Mouse (Mus musculus) forebrain, embryonic 12.5 days (tissue): Measurements from ENCODE around the gene Pde4d. TPM values are rescaled to one million over a fixed set of nuclear protein-coding genes. Genes with fewer than 3 reads are reported as not detected.

Source experiments
- ATAC-seq: fragments of 200-750 bp; cut with Nextera tagmentation; 2 replicates; pipeline ENCODE4 v1.8.0; 2017; ENCODE audit warnings: moderate TSS enrichment; ENCODE audit not compliant: low FRiP score
- H3K27ac ChIP-seq: fragments of 300-500 bp; sonication (generic); 2 replicates; pipeline ENCODE4 v1.5.1; 2016; ENCODE audit warnings: mild to moderate bottlenecking
- H3K27me3 ChIP-seq: fragments of 300-500 bp; sonication (generic); 2 replicates; pipeline ENCODE4 v1.6.1; 2016; ENCODE audit warnings: mild to moderate bottlenecking
- H3K36me3 ChIP-seq: fragments of 300-500 bp; sonication (generic); replicated peaks from 2 replicates; pipeline ENCODE4 v1.6.1; 2016; ENCODE audit warnings: mild to moderate bottlenecking
- H3K4me1 ChIP-seq: fragments of 300-500 bp; sonication (generic); 2 replicates; pipeline ENCODE4 v1.6.1; 2016
- H3K4me2 ChIP-seq: fragments of 300-500 bp; sonication (generic); 2 replicates; pipeline ENCODE4 v1.6.1; 2016; ENCODE audit warnings: mild to moderate bottlenecking, moderate library complexity
- H3K4me3 ChIP-seq: fragments of 300-500 bp; sonication (generic); replicated peaks from 2 replicates; pipeline ENCODE4 v1.5.1; 2016; ENCODE audit warnings: mild to moderate bottlenecking
- H3K9ac ChIP-seq: fragments of 300-500 bp; sonication (generic); 2 replicates; pipeline ENCODE4 v1.6.1; 2016; ENCODE audit warnings: mild to moderate bottlenecking
- H3K9me3 ChIP-seq: fragments of 300-500 bp; sonication (generic); 2 replicates; pipeline ENCODE4 v1.6.1; 2016
- WGBS: fragments of 180-500 bp; shearing (Covaris S2); methylation state at CpG from one replicate; pipeline ENCODE4 v1.1.7; 2016; 5-methylcytosine and 5-hydroxymethylcytosine counted together
- polyA plus RNA-seq: library from polyadenylated mRNA; unstranded; fragments of >200 nt; fragmentation: Nextera tagmentation; extraction: Ambion mirVana; gene quantifications from 2 replicates; pipeline ENCODE4 v1.2.1, GENCODE M21; 2016

Gene Pde4d
- polyA plus RNA-seq, 1 experiment from 2014 or later, result 15.0 TPM

DNA sequence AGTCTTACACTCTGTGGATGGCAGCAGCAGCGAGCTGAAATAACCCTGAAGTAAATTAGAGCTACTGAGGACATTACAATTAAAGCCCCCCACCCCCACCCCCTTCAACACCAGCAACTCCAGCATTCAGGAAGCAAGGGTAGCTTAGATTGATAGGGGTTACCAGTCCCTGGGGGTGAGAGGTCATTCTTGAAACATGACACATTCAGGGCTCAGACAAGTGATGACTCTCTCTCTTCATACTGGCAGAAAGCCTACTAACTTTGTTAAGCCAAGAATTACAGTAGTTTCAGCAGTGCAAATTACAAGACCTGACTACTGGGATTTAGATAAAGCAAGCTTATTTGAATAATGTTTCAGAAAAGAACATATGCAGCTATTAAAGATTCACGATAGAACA, 455.4 kb downstream of the Pde4d start:
- H3K4me3 ChIP-seq, result no peak overlapping the region
- ATAC-seq, result no peak

DNA sequence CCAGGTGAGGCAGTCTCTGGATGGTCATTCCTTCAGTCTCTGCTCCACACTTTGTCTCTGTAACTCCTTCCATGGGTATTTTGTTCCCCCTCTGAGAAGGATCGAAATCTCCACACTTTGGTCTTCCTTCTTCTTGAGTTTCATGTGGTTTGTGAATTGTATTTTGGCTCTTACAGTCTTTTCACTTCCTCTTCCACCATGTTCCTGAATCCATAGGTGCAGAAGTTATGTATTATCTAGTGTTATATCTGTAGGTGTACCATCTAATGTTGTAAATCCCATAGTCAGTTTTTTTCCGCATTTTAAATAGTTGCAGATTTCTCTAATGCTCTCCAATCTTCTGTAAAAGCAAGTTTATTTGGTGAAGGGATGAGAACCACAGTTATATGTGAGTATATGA, 459.4 kb downstream of the Pde4d start:
- Histone ChIP-seq H3K9me3 (no peaks in the 10 kb centered on the region), H3K4me1 (no peaks in the 10 kb centered on the region), H3K4me2 (no peak overlapping the region), H3K27me3 (no peaks in the 10 kb centered on the region), H3K4me3 (no peak overlapping the region), H3K36me3 (no peaks in the 10 kb centered on the region), H3K9ac (no peak overlapping the region), H3K27ac (no peak overlapping the region)
- 86% methylated on average over 2 of the region's 2 CpGs for WGBS
- no peak for ATAC-seq

More for the DNA sequence above, 455.4 kb downstream of the Pde4d start:
- Histone ChIP-seq H3K4me1 (no peaks in the 10 kb centered on the region), H3K27ac (no peak overlapping the region), H3K27me3 (no peaks in the 10 kb centered on the region), H3K9me3 (no peaks in the 10 kb centered on the region), H3K36me3 (no peaks in the 10 kb centered on the region), H3K9ac (no peak overlapping the region), H3K4me2 (no peak overlapping the region)
- WGBS, result 62% methylated on average over 2 of the region's 2 CpGs

DNA sequence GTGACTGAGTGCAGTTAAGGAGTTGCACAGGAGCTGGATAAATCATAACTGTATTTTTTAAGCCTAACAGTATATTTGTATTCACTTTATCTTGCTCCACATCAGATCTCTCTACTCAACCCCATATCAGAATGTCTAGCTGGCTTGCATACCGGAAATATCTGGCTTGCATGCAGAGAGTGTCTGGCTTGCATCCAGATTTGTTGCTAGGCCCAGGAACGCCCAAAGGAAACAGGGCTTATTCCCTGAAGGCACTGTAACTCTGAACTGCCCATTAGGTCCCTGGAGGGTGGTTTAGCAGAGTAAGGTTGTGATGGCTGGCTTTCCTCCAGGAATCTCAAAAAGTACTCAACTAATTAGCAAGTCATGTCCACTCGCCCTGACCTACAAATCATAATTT, 464.9 kb downstream of the Pde4d start:
- no peak overlapping the region for H3K4me2 ChIP-seq
- H3K27me3 ChIP-seq, result no peaks in the 10 kb centered on the region
- no peak overlapping the region for H3K9ac ChIP-seq
- H3K4me3 ChIP-seq, result no peak overlapping the region
- no peak overlapping the region for H3K27ac ChIP-seq
- no peaks in the 10 kb centered on the region for H3K4me1 ChIP-seq
- WGBS, result 89% methylated on average over 3 of the region's 3 CpGs
- no peak for ATAC-seq
- no peaks in the 10 kb centered on the region for H3K36me3 ChIP-seq
- no peaks in the 10 kb centered on the region for H3K9me3 ChIP-seq

DNA sequence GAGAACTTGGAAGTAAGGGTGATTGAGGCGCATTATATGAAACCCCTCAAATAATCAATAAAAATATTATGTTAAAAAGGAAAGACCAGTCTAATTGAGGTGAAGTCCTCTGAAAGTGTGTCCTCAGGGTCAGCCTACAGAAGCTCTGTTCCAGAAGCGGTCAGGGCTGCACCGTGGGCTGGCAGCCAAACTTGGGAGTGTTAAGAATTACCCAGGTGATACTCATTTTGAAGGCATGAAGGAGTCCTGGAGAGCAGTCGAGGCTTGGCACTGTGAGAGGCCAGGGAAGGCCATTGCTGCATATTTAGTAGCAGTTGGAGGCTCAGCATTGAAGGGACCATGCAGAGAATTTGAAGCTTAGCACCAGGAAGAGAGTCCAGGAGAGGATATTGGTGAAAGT, 471.4 kb downstream of the Pde4d start:
- Histone ChIP-seq H3K4me2 (no peak overlapping the region), H3K9me3 (no peaks in the 10 kb centered on the region)
- 81% methylated on average over 4 of the region's 4 CpGs for WGBS

DNA sequence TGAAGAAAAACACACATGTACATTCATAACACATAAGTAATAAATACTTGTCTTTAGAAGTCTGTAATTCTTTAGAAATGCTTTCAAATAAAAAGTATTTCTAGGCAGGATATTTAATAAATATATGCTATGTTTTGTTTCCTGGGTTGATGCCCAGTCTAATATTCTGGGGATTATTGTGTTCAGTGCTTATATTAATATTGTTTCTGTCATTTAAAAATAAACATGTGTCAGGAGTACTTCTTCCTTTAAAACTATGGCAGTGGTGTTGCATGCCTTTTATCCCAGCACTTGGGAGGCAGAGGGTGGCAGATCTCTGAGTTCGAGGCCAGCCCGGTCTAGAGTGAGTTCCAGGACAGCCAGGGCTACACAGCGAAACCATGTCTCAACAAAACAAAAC, 485.1 kb downstream of the Pde4d start:
- no peak for ATAC-seq
- no peaks in the 10 kb centered on the region for H3K27me3 ChIP-seq
- H3K4me1 ChIP-seq, result no peaks in the 10 kb centered on the region
- H3K4me3 ChIP-seq, result no peak overlapping the region
- no peaks in the 10 kb centered on the region for H3K9me3 ChIP-seq
- H3K27ac ChIP-seq, result no peak overlapping the region
- 95% methylated on average over 3 of the region's 3 CpGs for WGBS
- no peak overlapping the region for H3K4me2 ChIP-seq
- no peak overlapping the region for H3K9ac ChIP-seq
- H3K36me3 ChIP-seq, result no peaks in the 10 kb centered on the region

More for the DNA sequence above, 471.4 kb downstream of the Pde4d start:
- H3K4me3 ChIP-seq, result no peak overlapping the region
- no peaks in the 10 kb centered on the region for H3K36me3 ChIP-seq
- H3K9ac ChIP-seq, result no peak overlapping the region
- no peak overlapping the region for H3K27ac ChIP-seq
- no peaks in the 10 kb centered on the region for H3K27me3 ChIP-seq
- ATAC-seq, result no peak
- no peaks in the 10 kb centered on the region for H3K4me1 ChIP-seq

DNA sequence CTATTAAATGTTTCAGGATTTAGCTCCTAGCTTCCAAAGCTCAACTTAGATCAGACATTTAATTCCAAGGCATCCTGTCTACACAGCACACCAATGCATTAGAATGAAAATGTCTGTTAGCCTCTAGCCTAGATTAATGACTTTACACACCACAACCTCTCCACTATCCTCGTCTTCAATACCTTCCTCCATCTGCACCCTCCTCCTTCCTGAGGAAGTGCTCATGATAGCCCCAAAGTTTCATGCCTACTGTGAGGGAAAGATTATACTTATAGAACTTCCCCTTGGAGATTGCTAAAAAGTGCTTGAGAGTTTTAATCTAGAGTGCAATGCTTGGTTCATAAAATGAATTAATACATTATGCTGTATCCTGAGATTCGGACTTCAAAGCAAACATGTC, 487.5 kb downstream of the Pde4d start:
- Histone ChIP-seq H3K4me1 (no peaks in the 10 kb centered on the region), H3K4me3 (no peak overlapping the region), H3K36me3 (no peaks in the 10 kb centered on the region), H3K9me3 (no peaks in the 10 kb centered on the region), H3K9ac (no peak overlapping the region), H3K27me3 (no peaks in the 10 kb centered on the region), H3K4me2 (no peak overlapping the region), H3K27ac (no peak overlapping the region)
- no peak for ATAC-seq
- WGBS, result 85% methylated on average over 2 of the region's 2 CpGs

DNA sequence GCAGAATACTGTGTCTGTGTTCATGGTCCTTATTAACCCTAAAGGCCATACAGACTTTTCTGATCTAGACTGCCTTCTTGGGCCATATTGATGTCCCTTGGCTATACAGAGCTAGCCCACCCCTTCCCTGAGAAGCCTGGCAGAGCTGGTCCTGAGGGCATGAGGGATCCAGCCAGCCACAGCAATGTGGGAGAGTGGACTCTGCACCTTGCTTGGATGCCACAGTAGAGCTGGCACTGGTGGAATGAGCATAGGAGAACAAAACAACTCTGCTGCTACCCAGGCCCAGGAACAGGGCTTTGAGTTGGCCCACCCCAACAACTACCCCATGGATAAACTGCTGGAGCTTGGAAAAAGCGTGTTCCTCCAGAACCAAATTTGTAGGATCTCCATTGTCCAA, 503.2 kb downstream of the Pde4d start:
- H3K27me3 ChIP-seq, result no peaks in the 10 kb centered on the region
- H3K36me3 ChIP-seq, result no peaks in the 10 kb centered on the region
- 78% methylated on average over 1 of the region's 1 CpGs for WGBS
- H3K4me2 ChIP-seq, result no peak overlapping the region
- no peak overlapping the region for H3K4me3 ChIP-seq
- ATAC-seq, result no peak
- no peaks in the 10 kb centered on the region for H3K4me1 ChIP-seq
- H3K9ac ChIP-seq, result no peak overlapping the region
- no peaks in the 10 kb centered on the region for H3K9me3 ChIP-seq
- H3K27ac ChIP-seq, result no peak overlapping the region

DNA sequence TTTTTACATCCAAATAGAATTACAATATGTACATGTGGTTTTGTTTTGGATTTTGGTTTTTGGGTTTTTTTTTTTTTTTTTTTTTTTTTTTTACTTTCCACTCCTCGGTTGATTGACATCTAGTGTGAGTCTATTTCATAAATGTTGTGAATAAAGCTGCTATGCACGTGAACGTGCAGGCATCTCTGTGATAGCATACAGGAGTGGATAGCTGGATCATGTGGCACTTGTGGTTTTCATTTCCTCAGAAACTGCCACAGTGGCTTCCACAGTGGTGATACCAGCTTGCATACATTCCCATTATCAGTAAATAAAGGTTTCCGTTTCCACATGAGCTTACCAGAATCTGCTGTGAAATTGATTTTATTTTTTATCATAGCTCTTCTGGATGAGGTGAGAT, 506.3 kb downstream of the Pde4d start:
- Histone ChIP-seq H3K9ac (no peak overlapping the region), H3K4me1 (no peaks in the 10 kb centered on the region), H3K4me3 (no peak overlapping the region), H3K27ac (no peak overlapping the region), H3K4me2 (no peak overlapping the region), H3K36me3 (no peaks in the 10 kb centered on the region), H3K27me3 (no peaks in the 10 kb centered on the region), H3K9me3 (no peaks in the 10 kb centered on the region)
- ATAC-seq, result no peak
- WGBS, result 82% methylated on average over 4 of the region's 4 CpGs

DNA sequence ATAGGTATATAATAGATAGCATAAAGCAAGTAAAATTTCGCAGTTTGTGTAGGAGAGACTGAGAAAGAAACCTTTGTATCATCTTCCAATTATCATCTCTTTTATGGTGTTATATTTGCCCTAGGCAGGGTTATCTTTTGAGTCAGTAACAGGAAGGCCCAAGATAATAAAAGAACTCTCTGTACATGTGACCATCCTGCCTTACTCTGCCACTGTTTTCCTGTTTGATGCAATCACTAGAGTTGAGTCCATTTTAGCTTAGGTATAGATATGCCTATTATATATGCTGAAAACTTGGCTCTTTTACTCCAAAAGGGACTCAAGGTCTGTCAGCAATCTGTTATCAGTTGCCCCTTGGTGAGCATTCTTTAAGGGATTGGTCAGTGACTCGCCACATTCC, 514.3 kb downstream of the Pde4d start:
- no peaks in the 10 kb centered on the region for H3K4me1 ChIP-seq
- H3K9me3 ChIP-seq, result no peaks in the 10 kb centered on the region
- H3K36me3 ChIP-seq, result no peaks in the 10 kb centered on the region
- H3K9ac ChIP-seq, result no peak overlapping the region
- H3K4me2 ChIP-seq, result no peak overlapping the region
- no peak overlapping the region for H3K27ac ChIP-seq
- H3K27me3 ChIP-seq, result no peaks in the 10 kb centered on the region
- 81% methylated on average over 2 of the region's 2 CpGs for WGBS
- no peak overlapping the region for H3K4me3 ChIP-seq
- ATAC-seq, result no peak

DNA sequence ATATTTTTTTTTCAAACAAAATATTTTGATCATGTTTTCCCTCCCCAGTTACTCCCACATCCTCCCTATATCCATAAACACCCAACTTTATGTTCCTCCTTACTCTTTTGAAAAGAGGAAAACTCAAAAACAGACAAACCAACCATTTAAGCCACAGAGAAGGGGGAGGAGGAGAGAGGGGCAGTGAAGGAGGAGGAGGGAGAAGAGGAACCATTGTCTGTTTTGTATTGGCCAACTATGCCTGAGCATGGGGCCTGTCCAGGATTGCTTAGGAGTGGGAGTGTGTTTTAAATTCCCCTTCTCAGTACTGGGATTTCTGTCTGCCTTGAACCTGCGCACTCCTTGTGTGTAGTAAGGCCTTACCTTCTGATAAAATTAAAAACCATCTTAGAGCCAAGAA, 531.4 kb downstream of the Pde4d start:
- 95% methylated on average over 1 of the region's 1 CpGs for WGBS
- H3K4me3 ChIP-seq, result no peak overlapping the region
- no peaks in the 10 kb centered on the region for H3K36me3 ChIP-seq
- H3K9me3 ChIP-seq, result no peaks in the 10 kb centered on the region
- no peak overlapping the region for H3K9ac ChIP-seq
- no peaks in the 10 kb centered on the region for H3K27me3 ChIP-seq
- H3K4me2 ChIP-seq, result no peak overlapping the region
- no peaks in the 10 kb centered on the region for H3K4me1 ChIP-seq
- H3K27ac ChIP-seq, result no peak overlapping the region
- no peak for ATAC-seq

DNA sequence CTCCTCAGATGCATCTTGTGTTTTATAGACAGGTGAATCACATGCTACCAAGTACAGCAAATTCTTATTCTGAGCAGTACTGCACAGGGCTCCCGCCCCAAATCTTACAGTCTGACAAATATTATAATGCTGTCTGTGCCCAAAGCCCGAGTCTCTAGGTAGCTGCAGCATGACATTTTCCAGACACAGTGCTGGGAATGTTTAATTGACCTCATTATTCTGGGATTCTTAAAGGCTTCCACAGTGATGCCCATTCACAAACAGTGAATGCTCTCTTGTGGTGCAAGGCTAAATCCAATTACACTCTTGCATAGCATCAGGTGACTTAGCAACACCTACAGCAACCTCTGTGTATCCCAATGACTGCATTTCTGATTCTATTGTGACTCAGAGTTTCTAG, 549.0 kb downstream of the Pde4d start:
- WGBS, result 42% methylated on average over 2 of the region's 2 CpGs

DNA sequence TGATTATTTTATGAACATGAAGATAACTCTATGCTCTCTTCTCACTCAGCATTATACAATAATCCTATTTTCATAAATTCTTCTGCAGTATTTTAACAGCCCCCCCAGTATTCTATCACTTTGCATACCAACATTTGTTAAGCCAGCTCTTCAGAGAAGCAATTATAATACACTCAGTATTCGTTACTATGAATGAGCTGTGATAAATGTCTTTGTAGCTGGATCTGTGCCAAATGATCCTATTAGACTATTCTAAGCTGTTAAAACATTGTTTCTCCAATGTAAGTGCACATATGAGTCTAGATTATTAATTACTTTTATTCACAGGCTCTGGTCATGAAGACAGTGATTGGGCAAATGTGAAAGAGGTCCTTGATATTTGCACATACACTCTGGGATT, 575.0 kb downstream of the Pde4d start:
- no peak for ATAC-seq

More for the DNA sequence above, 549.0 kb downstream of the Pde4d start:
- Histone ChIP-seq H3K9me3 (no peaks in the 10 kb centered on the region), H3K36me3 (no peaks in the 10 kb centered on the region), H3K27me3 (no peaks in the 10 kb centered on the region), H3K4me1 (peaks cover 6% of the 10 kb centered on the region; the same call in 1 of the 2 replicates), H3K4me3 (no peak overlapping the region), H3K9ac (no peak overlapping the region), H3K27ac (no peak overlapping the region), H3K4me2 (no peak overlapping the region)
- peak; percentile 41; the same call in 1 of the 2 replicates for ATAC-seq

DNA sequence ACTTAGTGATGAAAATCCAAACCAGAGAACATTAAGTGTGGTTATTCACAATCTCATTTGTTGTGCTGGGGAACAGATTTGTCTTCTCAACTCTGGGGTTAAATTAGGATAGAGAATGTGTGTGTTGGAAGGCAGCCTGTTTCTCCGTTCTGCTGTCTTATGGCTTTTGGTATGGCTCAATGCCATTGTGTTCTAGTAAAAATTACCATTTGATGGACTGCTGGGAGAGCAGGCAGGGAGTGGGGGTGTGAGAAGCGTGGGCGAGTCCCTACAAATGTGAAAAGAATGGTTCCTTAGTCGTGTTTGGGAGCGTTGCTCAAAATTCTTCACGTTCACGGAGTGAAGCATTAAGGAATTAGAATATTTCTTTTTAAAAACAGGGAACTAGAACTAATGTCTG, 597.4 kb downstream of the Pde4d start:
- Histone ChIP-seq H3K36me3 (no peaks in the 10 kb centered on the region), H3K4me1 (no peaks in the 10 kb centered on the region), H3K4me3 (no peak overlapping the region), H3K4me2 (no peak overlapping the region), H3K9ac (no peak overlapping the region), H3K27me3 (no peaks in the 10 kb centered on the region), H3K27ac (no peak overlapping the region), H3K9me3 (no peaks in the 10 kb centered on the region)
- WGBS, result 76% methylated on average over 7 of the region's 7 CpGs
- ATAC-seq, result no peak

More for the DNA sequence above, 575.0 kb downstream of the Pde4d start:
- Histone ChIP-seq H3K27ac (no peak overlapping the region), H3K9me3 (no peaks in the 10 kb centered on the region), H3K4me2 (no peak overlapping the region), H3K4me3 (no peak overlapping the region), H3K9ac (no peak overlapping the region), H3K36me3 (no peaks in the 10 kb centered on the region), H3K4me1 (no peaks in the 10 kb centered on the region), H3K27me3 (no peaks in the 10 kb centered on the region)
- 37% methylated on average over 1 of the region's 1 CpGs for WGBS

DNA sequence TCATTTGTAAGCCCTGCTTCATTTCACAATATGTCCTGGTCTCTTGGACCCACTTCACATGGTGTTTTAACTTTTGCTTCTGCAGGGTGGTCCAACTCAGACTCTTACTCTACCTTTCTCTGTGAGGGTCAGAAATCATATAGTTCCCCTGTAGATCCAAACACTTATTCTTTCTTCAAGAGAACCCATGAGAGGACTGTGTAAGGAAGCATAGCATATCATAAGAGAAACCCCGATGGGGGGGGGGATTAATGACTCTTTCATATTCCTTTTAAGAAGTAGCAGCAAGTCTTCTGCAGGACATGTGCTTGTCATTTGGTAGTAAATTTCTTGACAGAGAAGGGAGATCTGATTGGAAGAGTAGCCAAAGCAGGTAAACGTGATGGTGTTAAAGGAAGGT, 603.1 kb downstream of the Pde4d start:
- Histone ChIP-seq H3K4me3 (no peak overlapping the region), H3K27me3 (no peaks in the 10 kb centered on the region), H3K4me1 (no peaks in the 10 kb centered on the region), H3K9ac (no peak overlapping the region), H3K4me2 (no peak overlapping the region), H3K9me3 (no peaks in the 10 kb centered on the region), H3K27ac (peak overlapping the region; percentile 20; the same call in 1 of the 2 replicates), H3K36me3 (no peaks in the 10 kb centered on the region)
- WGBS, result 67% methylated on average over 2 of the region's 2 CpGs
- no peak for ATAC-seq
